Mouse (Mus musculus) cerebellum, adult 9-10 months (tissue): ENCODE results near the gene Gm45618.
"Not testable (repeated sequence)": the region's sequence is repeated elsewhere in the genome, so short reads cannot be mapped to it uniquely, and the experiment has no call there.

Experiments used
- DNase-seq: peaks from one replicate; pipeline ENCODE4 v3.0.0; 2022

Gm45618 gene

DNA sequence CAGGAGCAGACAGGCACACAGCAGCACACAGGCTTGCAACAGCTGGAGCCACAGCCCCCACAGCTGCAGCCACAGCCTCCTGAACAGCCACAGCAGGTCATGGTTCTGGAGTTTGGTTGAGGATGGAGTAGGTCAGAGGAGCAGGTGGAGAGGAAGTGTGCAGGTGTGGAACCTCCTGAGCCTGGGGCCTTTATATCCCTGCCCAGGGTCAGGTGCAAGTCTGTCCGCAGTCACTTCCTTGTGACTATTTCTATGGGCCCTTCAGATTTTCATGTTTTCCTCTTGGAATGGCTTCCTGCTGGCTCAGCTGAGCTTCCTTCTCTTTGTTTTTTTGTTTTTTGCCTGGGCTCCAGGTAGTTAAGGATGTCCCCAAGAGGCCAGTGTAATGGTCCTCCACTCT lies at the start of gene Gm45618:
Gene Gm45618, minus strand, starts transcription at position 101 of the 400 bp plus-strand sequence.
- DNase-seq = not testable (repeated sequence)

DNA sequence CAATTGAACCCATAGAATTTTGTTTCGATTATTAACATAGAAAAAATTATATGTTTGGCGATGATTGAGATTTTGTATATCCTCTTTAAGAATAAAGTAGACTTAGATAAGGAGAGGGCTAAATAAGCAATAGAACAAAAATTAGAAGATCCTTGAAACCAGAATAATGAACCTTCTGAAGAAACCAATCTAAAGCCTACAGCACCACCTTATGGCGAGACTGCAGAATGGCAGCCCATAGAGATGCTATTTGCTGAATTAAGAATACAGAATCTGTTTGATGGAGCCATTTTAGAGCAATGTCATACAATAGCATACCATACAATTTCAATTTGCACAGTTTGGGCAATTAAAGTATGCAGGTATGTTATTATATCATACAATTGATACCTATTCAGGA lies 49.3 kb upstream of the Gm45618 start:
- DNase-seq = peak; percentile 0

DNA sequence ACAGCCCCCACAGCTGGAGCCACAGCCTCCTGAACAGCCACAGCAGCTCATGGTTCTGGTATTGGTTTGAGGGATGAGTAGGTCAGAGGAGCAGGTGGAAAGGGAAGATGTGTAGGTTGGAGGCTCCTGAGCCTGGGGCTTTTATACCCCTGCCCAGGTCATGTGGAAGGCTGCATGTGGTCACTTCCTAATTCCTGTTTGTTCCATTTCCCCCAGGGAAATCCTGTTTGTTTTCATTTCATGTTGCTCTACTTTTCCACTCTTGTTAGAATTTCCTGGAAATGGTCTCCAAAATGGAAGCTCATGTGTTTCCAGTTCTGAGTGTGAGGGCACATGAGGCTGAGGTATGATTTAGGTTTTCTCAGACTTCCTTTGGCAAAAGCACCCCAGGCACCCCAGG lies 45.1 kb upstream of the Gm45618 start, which contains the start of gene Gm4553:
Gene Gm4553, minus strand, starts transcription at position 101 of the 400 bp plus-strand sequence.
- DNase-seq = not testable (repeated sequence)

DNA sequence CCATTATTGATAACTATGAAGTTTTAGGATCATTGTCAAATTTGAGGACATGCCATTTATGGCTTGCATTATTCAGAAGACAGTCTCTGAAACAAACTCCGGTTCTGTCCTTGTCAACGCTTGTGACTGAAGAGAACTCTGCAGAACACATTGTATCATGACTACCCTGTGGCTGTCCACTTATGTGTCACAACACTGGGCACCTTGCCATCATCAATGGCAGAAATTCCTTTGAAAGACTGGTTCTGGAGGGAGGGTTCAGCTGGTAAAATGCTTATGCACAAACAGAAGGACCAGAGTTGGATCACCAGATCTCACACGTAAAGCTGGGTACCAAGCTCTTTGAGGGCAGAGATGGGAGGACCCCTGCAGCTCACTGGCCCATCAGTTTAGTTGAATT lies 38.8 kb upstream of the Gm45618 start:
- DNase-seq = no peak

DNA sequence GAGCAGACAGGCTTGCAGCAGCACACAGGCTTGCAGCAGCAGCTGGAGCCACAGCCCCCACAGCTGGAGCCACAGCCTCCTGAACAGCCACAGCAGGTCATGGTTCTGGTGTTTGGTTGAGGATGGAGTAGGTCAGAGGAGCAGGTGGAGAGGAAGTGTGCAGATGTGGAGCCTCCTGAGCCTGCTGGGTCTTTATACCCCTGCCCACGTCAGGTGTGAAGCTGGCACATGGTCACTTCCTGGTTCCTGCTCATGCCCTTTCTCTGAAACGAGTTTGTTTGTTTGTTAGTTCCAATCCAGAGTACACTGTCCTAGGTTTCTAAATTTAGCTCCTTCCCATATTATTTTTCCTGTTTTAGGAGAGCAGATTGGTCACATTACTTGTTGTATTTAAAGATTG lies 36.5 kb upstream of the Gm45618 start, which contains the start of gene Gm29735:
Gene Gm29735, minus strand, starts transcription at position 101 of the 400 bp plus-strand sequence.
- DNase-seq = not testable (repeated sequence)

DNA sequence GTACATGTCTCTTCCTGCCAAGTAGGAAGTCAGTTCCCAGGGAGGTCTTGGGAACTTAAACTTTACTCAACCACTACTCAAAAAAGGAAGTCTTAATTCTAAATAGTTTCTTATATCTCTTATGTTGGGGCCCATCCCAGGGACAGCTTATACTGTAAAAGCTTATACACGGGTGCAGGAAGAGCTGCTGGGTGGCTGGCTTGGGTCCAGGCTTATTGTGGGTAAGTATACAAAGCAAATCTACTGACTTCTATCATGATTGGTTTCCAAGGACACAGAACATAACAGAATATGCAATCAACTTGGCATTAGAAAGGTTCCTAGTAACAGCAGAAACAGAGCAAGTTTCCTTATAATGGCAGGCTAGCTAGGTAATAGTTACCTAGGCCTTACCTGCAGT lies 34.8 kb upstream of the Gm45618 start:
- no peak for DNase-seq

DNA sequence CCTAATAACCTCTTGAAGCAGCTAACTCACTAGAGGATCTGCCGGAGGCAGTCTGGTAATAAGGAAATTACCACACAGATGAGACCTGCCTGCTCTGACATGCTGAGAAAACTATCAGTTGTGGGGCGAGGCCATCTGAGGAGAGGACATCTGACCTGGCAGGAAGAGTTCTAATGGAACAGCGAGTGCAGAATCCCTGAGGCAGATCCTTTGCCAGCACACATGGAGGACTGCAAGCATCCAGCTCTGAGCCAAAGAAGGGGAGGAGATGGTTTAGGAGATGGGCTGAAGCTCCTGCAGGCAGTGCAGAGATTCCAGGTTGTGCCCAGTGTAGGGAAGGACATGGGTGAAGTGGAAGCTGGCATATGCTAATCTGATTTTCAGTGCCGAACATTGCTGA lies 31.7 kb upstream of the Gm45618 start:
- no peak for DNase-seq

DNA sequence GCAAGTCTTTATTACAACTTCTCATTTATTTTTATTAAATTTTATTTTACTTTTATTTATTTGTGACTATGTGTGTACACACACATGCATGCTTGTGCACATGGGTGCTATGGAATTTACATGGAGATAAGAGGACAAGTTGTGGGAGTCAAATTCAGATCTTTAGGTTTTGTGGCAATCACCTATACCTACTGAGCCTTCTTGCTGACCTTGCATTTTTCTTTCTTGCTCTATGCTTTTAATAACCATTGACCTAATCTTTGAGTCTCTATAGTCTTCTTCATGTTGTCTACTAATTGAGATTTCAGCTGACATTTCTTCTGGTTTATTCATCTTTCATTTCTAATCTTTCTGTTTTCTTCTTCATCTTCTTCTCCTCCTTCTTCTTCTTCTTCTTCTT lies 28.1 kb upstream of the Gm45618 start:
- DNase-seq = no peak

DNA sequence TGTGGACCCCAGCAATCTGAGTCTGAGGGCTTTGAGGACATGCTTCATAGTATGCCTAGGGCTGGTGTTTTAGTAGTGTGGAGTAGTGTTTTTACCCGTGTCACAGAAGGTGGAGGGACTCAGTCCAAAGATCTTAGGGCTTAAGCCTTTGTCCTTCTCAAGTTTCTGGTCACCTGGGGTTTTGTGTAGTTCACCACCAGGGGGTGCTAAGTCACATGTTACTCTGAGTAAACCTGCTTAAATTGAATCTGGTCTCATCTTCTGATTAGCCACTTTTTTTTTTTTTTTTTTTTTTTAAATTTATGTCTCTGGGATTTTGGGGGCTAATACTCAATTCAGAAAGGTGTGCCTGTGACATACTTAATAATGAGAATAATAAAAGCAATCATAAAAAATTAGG lies 25.5 kb upstream of the Gm45618 start:
- DNase-seq = peak; percentile 43

DNA sequence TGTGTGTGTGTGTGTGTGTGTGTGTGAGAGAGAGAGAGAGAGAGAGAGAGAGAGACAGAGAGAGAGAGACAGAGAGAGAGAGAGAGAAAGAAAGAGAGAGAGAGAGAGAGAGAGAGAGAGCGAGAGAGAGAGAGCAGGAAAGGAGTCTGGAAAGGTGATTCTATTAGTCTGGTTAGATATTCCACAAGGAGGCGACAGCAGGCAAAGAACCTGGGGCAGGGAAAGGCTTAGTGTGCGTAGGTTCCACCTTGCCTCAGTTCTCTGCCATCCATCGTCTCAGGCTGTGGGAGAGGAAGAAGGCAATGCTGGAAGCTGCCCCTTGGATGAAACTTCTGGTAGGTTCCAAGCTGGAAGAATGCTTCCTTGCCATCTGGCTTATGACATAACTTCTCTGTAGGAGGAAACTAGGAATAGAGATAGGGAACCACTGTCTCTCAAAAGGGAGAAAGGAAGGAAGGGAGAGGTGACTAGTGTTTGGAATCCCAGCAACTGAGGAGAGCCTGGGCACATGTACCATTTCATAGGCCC lies 24.9 kb upstream of the Gm45618 start:
- DNase-seq = no peak

DNA sequence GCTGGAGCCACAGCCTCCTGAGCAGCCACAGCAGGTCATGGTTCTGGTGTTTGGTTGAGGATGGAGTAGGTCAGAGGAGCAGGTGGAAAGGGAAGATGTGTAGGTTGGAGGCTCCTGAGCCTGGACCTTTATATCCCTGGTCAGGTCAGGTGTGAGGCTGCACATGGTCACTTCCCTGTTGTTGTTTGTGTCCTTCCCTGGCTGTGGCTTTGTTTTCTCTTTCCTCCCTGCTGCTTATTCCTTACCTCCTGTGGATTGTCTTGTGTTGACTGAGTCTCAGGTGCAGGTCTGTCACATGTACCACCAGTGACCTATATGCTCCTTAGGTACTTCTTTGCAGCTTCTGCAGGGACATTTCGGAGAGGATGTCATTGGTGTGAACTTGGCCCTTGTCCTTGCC lies 24.0 kb upstream of the Gm45618 start, which contains the start of gene Gm45337:
Gene Gm45337, minus strand, starts transcription at position 101 of the 400 bp plus-strand sequence.
- no peak for DNase-seq

DNA sequence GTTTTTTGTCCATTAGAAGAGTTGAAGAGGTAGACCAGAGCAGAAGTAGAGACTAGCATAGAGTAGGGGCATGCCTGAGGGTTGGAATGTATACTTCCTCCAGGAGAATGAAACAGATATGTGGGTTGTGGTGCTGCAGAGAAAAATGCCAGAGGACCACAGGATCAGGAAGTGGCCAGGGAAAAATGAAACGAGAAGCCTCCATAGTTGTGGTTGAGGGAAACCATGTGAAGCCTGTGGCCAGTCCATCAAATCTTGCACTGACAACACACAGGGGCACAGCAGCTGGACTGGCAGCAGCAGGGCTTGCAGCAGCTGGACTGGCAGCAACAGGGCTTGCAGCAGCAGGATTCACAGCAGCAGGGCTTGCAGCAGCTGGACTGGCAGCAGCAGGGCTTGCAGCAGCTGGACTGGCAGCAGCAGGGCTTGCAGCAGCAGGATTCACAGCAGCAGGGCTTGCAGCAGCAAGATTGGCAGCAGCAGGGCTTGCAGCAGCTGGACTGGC lies 23.0 kb upstream of the Gm45618 start:
- not testable (repeated sequence) for DNase-seq

DNA sequence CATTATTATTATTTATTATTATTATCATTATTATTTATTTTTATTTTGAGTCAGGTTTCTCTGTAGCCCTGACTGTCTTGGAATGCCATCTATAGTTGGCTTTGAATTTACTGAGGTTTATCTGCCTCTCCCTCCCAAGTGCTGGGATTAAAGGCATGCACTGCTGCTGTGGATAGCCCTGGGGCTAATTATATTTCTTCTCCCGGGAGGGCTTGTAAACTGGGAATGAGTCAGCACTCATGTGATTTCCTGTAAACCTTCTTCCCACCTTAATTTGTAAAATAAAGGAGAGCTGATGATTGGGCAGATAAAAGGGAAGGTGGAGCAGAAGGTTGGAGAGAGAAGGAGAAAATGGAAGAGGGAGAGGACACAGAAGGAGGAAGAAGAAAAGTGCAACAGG lies 20.2 kb upstream of the Gm45618 start:
- no peak for DNase-seq

DNA sequence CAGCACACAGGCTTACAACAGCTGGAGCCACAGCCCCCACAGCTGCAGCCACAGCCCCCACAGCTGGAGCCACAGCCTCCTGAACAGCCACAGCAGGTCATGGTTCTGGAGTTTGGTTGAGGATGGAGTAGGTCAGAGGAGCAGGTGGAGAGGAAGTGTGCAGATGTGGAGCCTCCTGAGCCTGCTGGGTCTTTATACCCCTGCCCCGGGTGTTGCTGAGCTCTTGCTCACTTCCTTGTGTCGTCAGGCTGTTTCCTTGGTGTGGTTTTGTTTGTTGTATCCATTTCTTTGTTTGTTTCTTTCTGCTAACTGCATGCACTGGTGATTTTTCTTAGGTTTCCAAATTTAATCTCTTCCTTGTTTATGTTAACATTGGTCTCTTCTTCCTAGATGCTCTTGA lies 15.4 kb upstream of the Gm45618 start, which contains the start of gene Gm39115:
Gene Gm39115, minus strand, starts transcription at position 101 of the 400 bp plus-strand sequence.
- not testable (repeated sequence) for DNase-seq

DNA sequence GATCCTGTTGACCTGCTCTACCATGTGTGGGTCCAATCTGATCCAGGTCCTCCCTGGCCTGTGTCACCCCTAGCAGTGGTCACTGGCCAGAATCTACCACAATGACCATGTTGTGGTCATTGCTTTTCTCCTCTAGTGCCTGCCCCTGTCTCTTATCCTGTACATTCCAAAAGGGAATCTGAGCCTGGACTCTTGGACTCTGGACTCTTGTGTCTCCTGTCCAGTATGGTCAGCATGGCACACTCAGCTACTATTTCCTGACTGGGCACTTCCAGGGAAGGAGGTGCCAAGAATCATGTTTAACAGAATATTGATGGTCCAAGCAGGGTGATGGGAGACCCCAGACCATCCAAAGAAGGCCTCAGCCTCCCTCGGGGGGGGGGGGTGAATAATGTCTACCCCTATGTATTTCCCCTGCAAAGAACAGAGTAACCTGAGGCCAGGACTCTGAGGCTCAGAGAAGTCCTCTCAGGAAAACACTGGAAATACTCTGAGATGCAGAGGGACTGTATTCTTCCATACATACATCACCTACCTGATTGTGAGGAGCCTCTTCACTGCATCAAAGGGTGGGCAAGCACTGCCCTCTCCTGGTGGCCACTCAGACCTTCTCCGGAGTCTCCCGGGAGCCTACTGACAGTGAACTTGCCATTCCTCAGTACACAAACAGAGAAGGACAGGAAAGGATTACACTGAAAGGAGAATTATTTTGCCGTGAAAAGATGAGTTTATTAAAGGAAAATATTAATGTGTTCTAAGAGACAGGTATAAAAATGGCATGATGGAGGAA lies 13.9 kb upstream of the Gm45618 start:
- no peak for DNase-seq

DNA sequence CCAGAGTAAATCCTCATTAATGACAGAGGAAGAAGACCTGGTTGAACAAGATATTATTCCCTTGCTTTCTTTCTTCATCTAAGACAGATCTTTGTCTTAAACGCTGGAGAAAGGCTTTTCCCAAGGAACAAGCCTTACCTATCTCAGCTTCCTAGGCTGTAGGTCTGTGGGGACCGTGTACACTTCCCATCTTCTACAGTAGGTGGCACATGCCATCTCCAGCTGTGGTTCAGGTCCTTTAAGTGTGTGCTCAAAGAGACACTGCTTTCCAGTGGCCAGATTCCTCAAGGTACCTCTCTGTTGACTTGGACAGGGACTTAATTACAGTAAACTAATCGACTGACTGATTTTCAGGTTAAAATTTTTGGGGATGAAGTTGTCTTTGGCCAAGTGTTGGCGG lies 8.3 kb upstream of the Gm45618 start:
- no peak for DNase-seq

DNA sequence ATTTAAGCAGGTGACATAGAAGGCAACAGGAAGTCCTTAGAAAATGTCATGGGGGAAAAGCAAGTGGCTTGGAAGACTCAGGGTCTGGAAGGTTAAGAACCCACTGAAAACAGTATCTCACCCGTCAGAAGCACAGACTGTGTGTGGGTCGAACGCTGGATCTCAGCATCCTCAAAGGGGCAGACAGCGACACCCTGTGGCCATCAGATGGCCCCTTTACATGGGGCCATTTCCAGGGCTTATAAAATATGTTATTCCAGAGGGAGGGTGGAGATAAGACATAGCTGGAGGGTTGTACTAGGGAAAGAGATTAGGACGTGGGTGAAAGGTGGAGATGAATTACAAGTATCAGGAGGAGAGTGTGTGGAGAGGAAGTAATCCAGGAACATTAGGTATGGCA lies 897 bp downstream of the Gm45618 start:
- peak; percentile 25 for DNase-seq

DNA sequence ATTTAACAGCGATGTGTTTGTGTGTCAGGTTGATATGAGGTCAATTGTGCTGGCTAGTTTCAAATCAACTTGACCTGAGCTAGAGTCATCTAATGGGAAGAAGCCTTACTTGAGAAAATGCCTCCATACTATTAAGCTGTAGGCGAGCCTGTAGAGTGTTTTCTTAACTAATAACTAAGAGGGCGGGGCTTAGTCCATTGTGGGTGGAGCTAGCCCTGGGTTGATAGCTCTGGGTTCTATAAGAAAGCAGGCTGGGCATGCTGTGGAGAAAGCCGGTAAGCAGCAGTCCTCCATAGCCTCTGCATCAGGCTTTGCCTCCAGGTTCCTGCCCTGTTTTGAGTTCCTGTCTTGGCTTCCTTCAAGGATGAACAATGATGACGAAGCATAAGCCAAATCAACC lies 15.8 kb downstream of the Gm45618 start:
- no peak for DNase-seq

DNA sequence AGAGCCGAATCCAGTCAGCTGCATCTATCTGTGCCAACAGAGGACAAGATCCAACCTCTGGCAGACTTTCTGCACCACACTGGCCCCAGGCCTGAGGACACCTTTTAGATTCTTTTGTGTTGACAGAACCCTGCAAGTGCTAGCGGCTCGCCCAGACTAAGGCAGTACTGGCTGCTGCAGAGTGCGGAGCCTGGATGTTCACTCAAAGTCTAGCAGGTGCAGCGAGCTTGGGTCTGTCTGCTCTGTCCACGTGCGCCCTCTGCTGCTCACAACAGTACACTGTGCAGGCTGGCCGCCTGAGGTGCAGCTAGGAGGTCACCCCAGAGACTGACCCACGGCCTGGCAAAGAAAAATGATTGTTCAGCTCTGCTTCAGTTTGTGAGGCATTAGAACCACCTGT lies 22.8 kb downstream of the Gm45618 start:
- DNase-seq = peak; percentile 89

DNA sequence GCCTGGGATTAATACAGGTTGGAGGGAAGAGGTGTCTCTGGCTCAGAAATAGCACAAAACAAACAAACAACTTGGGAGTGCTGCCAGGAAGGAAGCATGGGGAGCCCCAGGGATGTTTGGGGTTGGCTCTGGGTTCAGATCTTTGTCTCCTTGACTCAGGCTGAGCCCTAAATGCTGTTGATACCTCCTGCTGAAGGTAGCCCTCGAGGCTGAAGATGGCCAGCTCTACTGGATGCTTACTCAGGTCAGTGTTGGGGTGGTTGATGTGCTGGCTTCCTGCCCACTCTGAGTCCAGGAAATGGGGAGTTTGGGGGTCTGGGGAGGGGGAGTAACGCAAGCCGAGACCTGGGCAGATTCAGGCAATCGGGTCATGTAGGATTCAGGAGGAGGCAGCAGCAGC lies 23.8 kb downstream of the Gm45618 start:
- peak; percentile 57 for DNase-seq

DNA sequence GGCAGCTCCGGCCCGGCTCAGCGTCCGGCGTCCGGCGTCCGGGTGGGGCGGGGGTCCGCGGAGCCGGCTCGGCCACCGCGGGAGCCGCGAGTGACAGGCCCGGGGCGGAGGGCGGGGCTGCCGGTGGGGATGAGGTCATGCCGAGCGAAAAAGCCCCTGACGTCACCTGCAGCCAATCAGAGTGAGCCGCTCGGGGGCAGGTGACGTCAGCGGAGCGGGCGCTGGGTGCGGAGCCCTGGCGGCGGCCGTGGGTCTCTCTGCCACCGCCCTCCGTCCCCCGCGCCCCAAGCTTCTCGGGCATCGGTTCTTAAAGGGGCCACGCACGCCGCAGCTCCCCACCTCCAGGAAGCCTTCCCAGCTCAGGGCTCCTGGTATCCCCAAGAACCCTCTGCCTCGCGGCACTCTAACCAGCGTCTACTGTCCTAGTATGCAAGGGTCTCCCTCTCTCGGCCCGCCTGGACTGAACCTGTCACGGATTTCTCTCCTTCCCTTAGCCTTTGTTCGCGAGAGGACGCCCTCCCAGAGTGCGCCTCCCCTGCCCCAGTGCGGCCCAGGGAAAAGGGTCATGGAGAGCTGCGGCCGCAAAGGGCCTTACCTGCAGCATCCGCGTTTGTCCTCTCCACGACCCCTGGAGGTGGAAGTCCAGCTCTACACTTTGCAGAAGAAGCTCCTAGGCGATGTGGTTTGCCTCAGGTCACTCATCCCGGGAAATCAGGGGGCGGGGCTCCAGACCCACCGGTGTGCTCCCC lies 25.2 kb downstream of the Gm45618 start, which contains the start of gene Dusp8:
Gene Dusp8, minus strand, starts transcription at position 661 of the 749 bp plus-strand sequence.
- peak; percentile 97 for DNase-seq

DNA sequence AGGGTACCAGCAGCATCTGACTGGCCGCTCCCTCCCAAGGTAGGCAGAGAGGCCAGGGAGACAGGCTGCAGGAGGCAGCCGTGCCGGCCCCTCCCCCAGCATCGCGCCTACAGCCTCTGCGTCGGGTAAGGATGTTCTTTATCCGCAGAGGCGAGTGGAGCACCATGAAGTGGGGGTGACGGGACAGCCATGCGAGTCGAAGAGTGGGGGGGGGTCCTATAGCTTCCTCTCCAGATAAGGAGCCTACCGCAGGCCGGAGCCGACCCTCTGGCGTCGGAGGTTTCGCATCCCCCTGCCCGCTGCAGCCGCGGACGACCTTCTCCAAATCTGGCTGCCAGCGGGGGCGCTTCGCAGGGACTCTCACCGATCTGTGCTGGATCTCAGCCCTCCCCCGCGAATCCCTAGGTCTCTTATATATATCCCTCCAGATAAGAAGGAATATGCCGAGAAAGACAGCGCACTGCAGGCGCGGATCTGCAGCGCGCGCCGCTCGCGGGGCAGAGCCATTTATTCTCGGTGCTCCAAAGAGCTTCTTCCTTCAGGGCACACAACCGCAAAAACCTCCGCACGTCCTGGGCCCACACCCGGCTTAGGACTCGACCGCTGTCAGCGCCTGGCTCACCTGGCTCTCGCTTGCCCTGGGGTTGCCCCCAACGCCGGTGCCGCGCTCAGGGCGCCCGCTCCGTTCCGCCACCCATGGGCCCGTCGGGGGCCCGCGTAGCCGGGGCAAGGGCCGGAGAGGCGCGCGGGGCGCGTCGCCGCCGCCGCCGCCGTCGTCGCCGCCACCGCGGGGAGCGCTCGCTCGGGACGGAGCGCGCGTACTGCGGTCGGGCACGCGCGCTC lies 26.0 kb downstream of the Gm45618 start:
- peak; percentile 82 for DNase-seq
